Mouse (Mus musculus): ENCODE results near the gene Zfp566.

Gene Zfp566

DNA sequence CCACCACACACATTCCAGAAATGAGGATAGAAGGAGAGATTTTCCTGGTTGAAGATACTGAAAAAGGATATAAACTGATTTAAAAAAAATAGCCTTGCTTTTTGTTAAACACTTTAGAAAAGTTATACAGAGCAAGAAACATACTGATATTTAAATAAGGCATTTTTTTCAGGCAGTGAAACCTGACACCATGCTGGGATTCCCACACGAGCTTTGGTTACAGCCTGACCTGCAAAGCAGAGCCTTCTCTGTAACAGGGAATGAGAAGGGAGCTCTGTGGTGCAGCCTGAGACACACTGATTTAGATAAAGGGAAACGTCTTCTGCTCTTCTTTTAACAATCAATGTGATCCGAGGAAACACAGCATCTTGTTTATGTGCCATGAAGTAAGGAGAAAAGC, 36.7 kb downstream of the Zfp566 start:
- DNase-seq (ENCODE audit: low read depth), result no peak

GRCm38 (mm10) chr7:30050882-30051548, 39.3 kb downstream of the Zfp566 start, which contains the start of gene Zfp14:
Zfp14 (minus strand) TSS chr7:30051380.
- peak; percentile 76 for DNase-seq (ENCODE audit: low read depth)

- DNase-seq (ENCODE audit: low read depth), result no peak
Observed at GRCm38 (mm10) chr7:30048126-30048525, 42.2 kb downstream of the Zfp566 start.

DNA sequence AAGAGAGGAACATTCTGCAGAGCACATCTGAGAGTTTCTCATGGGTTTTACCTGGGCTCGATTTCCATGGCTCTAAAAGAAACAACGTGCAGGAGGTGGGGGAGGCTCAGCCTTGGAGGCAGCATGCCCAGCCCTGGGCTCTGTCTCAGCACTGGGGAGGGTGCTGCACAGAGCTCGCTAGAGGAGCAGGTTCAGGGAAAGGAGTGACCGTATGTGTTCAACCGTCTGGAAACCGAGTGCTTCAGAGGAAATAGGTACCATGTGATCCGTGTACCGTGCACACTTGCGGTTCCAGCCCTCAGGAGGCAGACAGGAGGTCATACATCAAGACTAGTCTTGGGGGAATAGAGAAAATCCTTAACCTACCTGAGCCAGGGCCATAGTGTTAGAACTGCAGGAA, 46.0 kb downstream of the Zfp566 start:
- no peak for DNase-seq (ENCODE audit: low read depth)

- DNase-seq (ENCODE audit: low read depth), result no peak
Observed at GRCm38 (mm10) chr7:30034331-30034730, 56.0 kb downstream of the Zfp566 start.

DNA sequence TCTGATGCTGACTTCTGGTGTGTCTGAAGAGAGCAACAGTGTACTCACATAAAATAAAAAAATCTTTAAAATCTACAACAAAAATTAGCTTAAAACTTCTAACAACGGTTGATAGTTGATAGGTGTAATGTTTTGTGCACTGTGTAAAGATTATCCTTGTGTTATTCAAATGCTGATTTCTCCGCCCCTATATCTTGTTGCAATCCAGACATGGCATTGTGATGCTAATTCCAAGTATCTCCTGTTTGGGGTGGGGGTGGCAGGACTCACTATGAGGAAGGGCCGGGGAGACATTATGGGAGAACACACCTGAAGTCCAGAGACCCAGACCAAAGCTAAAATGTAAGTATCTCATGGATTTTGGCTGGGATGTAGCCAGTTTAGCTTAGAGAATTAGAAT, 58.9 kb downstream of the Zfp566 start:
- no peak for DNase-seq (ENCODE audit: low read depth)

- DNase-seq (ENCODE audit: low read depth), result no peak
Observed at GRCm38 (mm10) chr7:30030677-30031076, 59.6 kb downstream of the Zfp566 start.

DNA sequence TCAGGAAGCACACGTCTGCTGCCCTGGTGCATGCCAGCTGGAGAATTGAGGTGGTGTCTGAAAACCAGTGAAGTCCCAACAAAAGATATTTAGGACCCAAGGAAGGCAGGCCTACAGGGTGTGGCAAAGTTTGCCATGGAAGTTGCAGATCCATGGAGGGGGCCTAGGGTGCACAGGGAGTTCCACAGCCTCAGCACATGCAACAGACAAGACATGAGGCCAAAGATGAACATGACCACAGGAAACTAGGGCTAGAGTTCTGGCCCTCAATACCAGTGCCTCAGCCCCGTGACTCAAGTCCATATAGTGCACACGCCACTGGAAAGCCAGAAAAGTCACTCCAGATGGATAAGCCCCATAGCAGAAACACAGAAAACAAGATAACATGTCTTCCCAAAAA, 61.8 kb downstream of the Zfp566 start:
- DNase-seq (ENCODE audit: low read depth), result no peak
